Mouse (Mus musculus) intestine, embryonic 14.5 days (tissue): Measurements from ENCODE around the gene Cd28. TPM values are rescaled to one million over a fixed set of nuclear protein-coding genes. Genes with fewer than 3 reads are reported as not detected.

Experiments used
- ATAC-seq: fragments of 200-750 bp; cut with Nextera tagmentation; replicated peaks from 2 replicates; pipeline ENCODE4 v1.8.0; 2017; ENCODE audit warnings: low read depth, moderate number of reproducible peaks, moderate TSS enrichment, moderate library complexity; ENCODE audit not compliant: low FRiP score, low TSS enrichment
- DNase-seq: peaks from one replicate; pipeline ENCODE4 v3.0.0-alpha.2; 2018; ENCODE audit warnings: low spot score
- H3K27ac ChIP-seq: fragments of 300-500 bp; sonication (generic); 2 replicates; pipeline ENCODE4 v1.5.1; 2014; ENCODE audit warnings: low read depth, mild to moderate bottlenecking, control low read depth
- H3K27me3 ChIP-seq: fragments of 300-500 bp; sonication (generic); replicated peaks from 2 replicates; pipeline ENCODE4 v1.6.1; 2014; ENCODE audit warnings: low read length, control low read depth; ENCODE audit not compliant: control insufficient read depth, insufficient read depth
- H3K36me3 ChIP-seq: fragments of 300-500 bp; sonication (generic); 2 replicates; pipeline ENCODE4 v1.6.1; 2014; ENCODE audit warnings: low read length, control low read depth; ENCODE audit not compliant: control insufficient read depth, insufficient read depth
- H3K4me1 ChIP-seq: fragments of 300-500 bp; sonication (generic); replicated peaks from 2 replicates; pipeline ENCODE4 v1.6.1; 2014; ENCODE audit warnings: low read length, control low read depth, mixed read lengths; ENCODE audit not compliant: control insufficient read depth, insufficient read depth
- H3K4me2 ChIP-seq: fragments of 300-500 bp; sonication (generic); 2 replicates; pipeline ENCODE4 v1.6.1; 2014; ENCODE audit warnings: low read length
- H3K4me3 ChIP-seq: fragments of 300-500 bp; sonication (generic); 2 replicates; pipeline ENCODE4 v1.5.1; 2014; ENCODE audit warnings: low read depth, low read length, control low read depth, mixed read lengths
- H3K9ac ChIP-seq: fragments of 300-500 bp; sonication (generic); 2 replicates; pipeline ENCODE4 v1.6.1; 2014; ENCODE audit warnings: mild to moderate bottlenecking, low read length
- H3K9me3 ChIP-seq: fragments of 300-500 bp; sonication (generic); 2 replicates; pipeline ENCODE4 v1.6.1; 2016; ENCODE audit warnings: low read length, control low read depth; ENCODE audit not compliant: control insufficient read depth
- WGBS: fragments of 180-500 bp; shearing (Covaris S2); extraction: QIAGEN DNeasy Blood & Tissue Kit; methylation state at CpG from one replicate; pipeline ENCODE4 v1.1.7; 2014; 5-methylcytosine and 5-hydroxymethylcytosine counted together
- polyA plus RNA-seq: library from polyadenylated mRNA; unstranded; fragments of >200 nt; fragmentation: Nextera tagmentation; extraction: Ambion mirVana; gene quantifications from 2 replicates; pipeline ENCODE4 v1.2.1, GENCODE M21; 2014

The Cd28 gene
- polyA plus RNA-seq, 1 experiment from 2014 or later = 0.07 TPM

- 83% methylated on average over 3 of the region's 3 CpGs for WGBS
Observed at GRCm38 (mm10) chr1:60713238-60713637, 3.4 kb upstream of the Cd28 start.

GRCm38 (mm10) chr1:60715651-60716196 lies 876 bp upstream of the Cd28 start:
- H3K27ac ChIP-seq = peak overlapping the region; percentile 25; the same call in 1 of the 2 replicates
- DNase-seq (no peak), ATAC-seq (no peak)
- H3K27me3 ChIP-seq = no peaks in the 10 kb centered on the region
- no peaks in the 10 kb centered on the region for H3K36me3 ChIP-seq
- H3K9ac ChIP-seq = no peak overlapping the region
- no peaks in the 10 kb centered on the region for H3K9me3 ChIP-seq
- H3K4me3 ChIP-seq = no peak overlapping the region
- 44% methylated on average over 8 of the region's 8 CpGs for WGBS
- 0 out of 2 replicates have a peak, but pooled peaks cover 3% of the 10 kb centered on the region for H3K4me1 ChIP-seq
- H3K4me2 ChIP-seq = no peak overlapping the region

More at GRCm38 (mm10) chr1:60713238-60713637, 3.4 kb upstream of the Cd28 start:
- DNase-seq = no peak
- no peak overlapping the region for H3K4me2 ChIP-seq
- 0 out of 2 replicates have a peak, but pooled peaks cover 3% of the 10 kb centered on the region for H3K4me1 ChIP-seq
- H3K4me3 ChIP-seq = no peak overlapping the region
- H3K9ac ChIP-seq = no peak overlapping the region
- H3K36me3 ChIP-seq = no peaks in the 10 kb centered on the region
- no peak for ATAC-seq
- no peak overlapping the region for H3K27ac ChIP-seq
- no peaks in the 10 kb centered on the region for H3K9me3 ChIP-seq
- H3K27me3 ChIP-seq = no peaks in the 10 kb centered on the region

- no peak overlapping the region for H3K4me2 ChIP-seq
- no peak for ATAC-seq
- no peaks in the 10 kb centered on the region for H3K27me3 ChIP-seq
- no peaks in the 10 kb centered on the region for H3K9me3 ChIP-seq
- no peak overlapping the region for H3K9ac ChIP-seq
- no peaks in the 10 kb centered on the region for H3K36me3 ChIP-seq
- H3K27ac ChIP-seq = no peak overlapping the region
- 69% methylated on average over 4 of the region's 4 CpGs for WGBS
- no peak for DNase-seq
- H3K4me1 ChIP-seq = 0 out of 2 replicates have a peak, but pooled peaks cover 3% of the 10 kb centered on the region
- H3K4me3 ChIP-seq = no peak overlapping the region
Observed at GRCm38 (mm10) chr1:60718580-60718979, 2.0 kb downstream of the Cd28 start.

GRCm38 (mm10) chr1:60723555-60723954 lies 7.0 kb downstream of the Cd28 start:
- DNase-seq (no peak), ATAC-seq (no peak)
- H3K9ac ChIP-seq = no peak overlapping the region
- H3K9me3 ChIP-seq = 0 out of 2 replicates have a peak, but pooled peaks cover 4% of the 10 kb centered on the region
- no peaks in the 10 kb centered on the region for H3K27me3 ChIP-seq
- H3K4me1 ChIP-seq = no peaks in the 10 kb centered on the region
- no peaks in the 10 kb centered on the region for H3K36me3 ChIP-seq
- no peak overlapping the region for H3K27ac ChIP-seq
- no peak overlapping the region for H3K4me3 ChIP-seq
- WGBS = 71% methylated on average over 3 of the region's 3 CpGs
- no peak overlapping the region for H3K4me2 ChIP-seq

GRCm38 (mm10) chr1:60731940-60732339 lies 15.3 kb downstream of the Cd28 start:
- no peak overlapping the region for H3K4me2 ChIP-seq
- H3K9me3 ChIP-seq = no peaks in the 10 kb centered on the region
- 90% methylated on average over 2 of the region's 2 CpGs for WGBS
- no peak overlapping the region for H3K9ac ChIP-seq
- no peak overlapping the region for H3K4me3 ChIP-seq
- no peak for ATAC-seq
- peaks cover 18% of the 10 kb centered on the region; the same call in 1 of the 2 replicates for H3K4me1 ChIP-seq
- no peak for DNase-seq
- H3K27me3 ChIP-seq = no peaks in the 10 kb centered on the region
- no peak overlapping the region for H3K27ac ChIP-seq
- H3K36me3 ChIP-seq = no peaks in the 10 kb centered on the region

GRCm38 (mm10) chr1:60735072-60735907 lies 18.7 kb downstream of the Cd28 start:
- 0 out of 2 replicates have a peak, but pooled peaks have one; percentile 23 for ATAC-seq
- no peaks in the 10 kb centered on the region for H3K27me3 ChIP-seq
- H3K36me3 ChIP-seq = no peaks in the 10 kb centered on the region
- H3K4me3 ChIP-seq = no peak overlapping the region
- H3K9ac ChIP-seq = no peak overlapping the region
- 28% methylated on average over 12 of the region's 12 CpGs for WGBS
- peak overlapping the region; percentile 78 for H3K27ac ChIP-seq
- peak; percentile 56 for DNase-seq
- peaks cover 18% of the 10 kb centered on the region; the same call in 1 of the 2 replicates for H3K4me1 ChIP-seq
- no peaks in the 10 kb centered on the region for H3K9me3 ChIP-seq
- H3K4me2 ChIP-seq = peak overlapping the region; percentile 11; the same call in 1 of the 2 replicates

GRCm38 (mm10) chr1:60735908-60736280 lies 19.3 kb downstream of the Cd28 start:
- Histone ChIP-seq H3K27ac (peak overlapping the region; percentile 78), H3K4me3 (no peak overlapping the region), H3K27me3 (no peaks in the 10 kb centered on the region), H3K9me3 (no peaks in the 10 kb centered on the region), H3K36me3 (no peaks in the 10 kb centered on the region), H3K9ac (no peak overlapping the region), H3K4me2 (no peak overlapping the region), H3K4me1 (peaks cover 18% of the 10 kb centered on the region; the same call in 1 of the 2 replicates)
- ATAC-seq (no peak), DNase-seq (no peak)
- WGBS = 77% methylated on average over 7 of the region's 7 CpGs

- Histone ChIP-seq H3K4me3 (no peak overlapping the region), H3K9ac (no peak overlapping the region), H3K4me1 (peaks cover 3% of the 10 kb centered on the region; the same call in 1 of the 2 replicates), H3K9me3 (no peaks in the 10 kb centered on the region), H3K27ac (no peak overlapping the region), H3K27me3 (no peaks in the 10 kb centered on the region), H3K4me2 (no peak overlapping the region), H3K36me3 (no peaks in the 10 kb centered on the region)
- DNase-seq (no peak), ATAC-seq (no peak)
- 77% methylated on average over 1 of the region's 1 CpGs for WGBS
Observed at GRCm38 (mm10) chr1:60744266-60744665, 27.7 kb downstream of the Cd28 start.
